Comparison of ENCODE assay signal across 23 mouse cellular contexts in the genomic region with DNA sequence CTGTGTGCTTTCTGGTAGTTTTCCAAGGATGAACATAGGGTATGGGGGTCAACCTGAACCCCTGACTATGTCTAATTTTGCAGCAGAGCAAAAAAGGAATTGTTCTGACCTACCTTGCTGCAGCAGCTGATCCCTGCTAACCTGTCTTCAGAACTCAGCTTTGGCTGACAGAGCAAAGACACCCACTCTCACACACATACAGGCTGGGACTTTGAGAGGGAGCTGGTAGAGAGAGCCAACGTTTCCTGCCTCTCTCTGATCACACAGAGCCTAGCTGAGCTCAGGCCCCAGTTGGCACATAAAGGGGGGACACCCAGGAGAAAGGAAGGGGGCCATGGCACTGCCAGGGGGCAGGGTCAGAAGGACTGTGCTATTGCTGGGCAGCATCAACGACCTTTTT.
DNase-seq lines count a peak whose midpoint lies in the region; ATAC-seq lines count a peak whose summit lies in the region.
"Had no signal": no experiment of that assay in that cellular context is flagged by ENCODE, and none has a peak within 500 bp of the region (broad histone marks: within the 10 kb centered on the region; RNA-seq: fewer than 3 reads in every experiment).

No protein-coding gene starts in this region.

- H3K36me3 ChIP-seq in neural tube, embryonic 14.5 days (ENCODE audit: control insufficient read depth, insufficient read depth, low read length) = no peaks in the 10 kb centered on the region
- H3K36me3 ChIP-seq in neural tube, embryonic 15.5 days = no peaks in the 10 kb centered on the region
- H3K36me3 ChIP-seq: forebrain, embryonic 10.5 days; heart, embryonic 15.5 days; hindbrain, embryonic 10.5 days had no signal

- H3K9me3 ChIP-seq in neural tube, embryonic 14.5 days (ENCODE audit: control insufficient read depth, low read length) = no peaks in the 10 kb centered on the region
- H3K9me3 ChIP-seq in neural tube, embryonic 15.5 days (replicated peaks) = no peaks in the 10 kb centered on the region
- H3K9me3 ChIP-seq: forebrain, embryonic 13.5 days; heart, embryonic 15.5 days had no signal

- 70% methylated on average over 2 of the region's 2 CpGs for WGBS in neural tube, embryonic 14.5 days
- WGBS in neural tube, embryonic 15.5 days = 57% methylated on average over 2 of the region's 2 CpGs

- H3K4me1 ChIP-seq in neural tube, embryonic 14.5 days (ENCODE audit: control insufficient read depth, insufficient read depth, low read length) = no peaks in the 10 kb centered on the region
- H3K4me1 ChIP-seq in neural tube, embryonic 15.5 days = peaks cover 10% of the 10 kb centered on the region; the same call in 1 of the 2 replicates
- H3K4me1 ChIP-seq: heart, embryonic 12.5 days; heart, embryonic 15.5 days had no signal

- H3K27me3 ChIP-seq in neural tube, embryonic 14.5 days (ENCODE audit: control insufficient read depth, insufficient read depth, low read length) = no peaks in the 10 kb centered on the region
- no peaks in the 10 kb centered on the region for H3K27me3 ChIP-seq in neural tube, embryonic 15.5 days (replicated peaks)
- H3K27me3 ChIP-seq: forebrain, embryonic 13.5 days; heart, embryonic 12.5 days; heart, embryonic 15.5 days had no signal

- peak; percentile 71 for ATAC-seq in frontal cortex, adult (ENCODE audit: low TSS enrichment)
- ATAC-seq in neural tube, embryonic 14.5 days (ENCODE audit: low read depth) = no peak
- ATAC-seq in neural tube, embryonic 15.5 days (ENCODE audit: low FRiP score) = no peak; the same call in 1 of the 2 replicates
- ATAC-seq: activated CD4-positive, CD25-positive, alpha-beta regulatory T cell, adult 4 months; forebrain, embryonic 13.5 days; forebrain, embryonic 16.5 days had no signal

- no peak overlapping the region for H3K9ac ChIP-seq in neural tube, embryonic 14.5 days (replicated peaks; ENCODE audit: low read depth, low read length)
- H3K9ac ChIP-seq in neural tube, embryonic 15.5 days (replicated peaks) = no peak overlapping the region
- H3K9ac ChIP-seq: forebrain, embryonic 13.5 days; heart, embryonic 12.5 days; heart, embryonic 15.5 days; hindbrain, embryonic 14.5 days had no signal

- H3K27ac ChIP-seq in neural tube, embryonic 14.5 days (ENCODE audit: low read depth, low read length) = 0 out of 2 replicates have a peak overlapping the region, but pooled peaks have one; percentile 16
- H3K27ac ChIP-seq in neural tube, embryonic 15.5 days (replicated peaks) = no peak overlapping the region
- H3K27ac ChIP-seq: forebrain, embryonic 10.5 days; forebrain, embryonic 13.5 days; heart, embryonic 15.5 days; hindbrain, embryonic 10.5 days; hindbrain, embryonic 14.5 days had no signal

- no peak overlapping the region for H3K4me3 ChIP-seq in neural tube, embryonic 14.5 days (ENCODE audit: low read depth, low read length)
- H3K4me3 ChIP-seq in neural tube, embryonic 15.5 days (replicated peaks) = no peak overlapping the region
- H3K4me3 ChIP-seq: forebrain, embryonic 10.5 days; forebrain, embryonic 13.5 days; heart, embryonic 12.5 days; heart, embryonic 15.5 days; hindbrain, embryonic 10.5 days had no signal

- no peak overlapping the region for H3K4me2 ChIP-seq in neural tube, embryonic 14.5 days (ENCODE audit: low read depth, low read length)
- no peak overlapping the region for H3K4me2 ChIP-seq in neural tube, embryonic 15.5 days
- H3K4me2 ChIP-seq: forebrain, embryonic 13.5 days; heart, embryonic 12.5 days; heart, embryonic 15.5 days; hindbrain, embryonic 14.5 days had no signal

- no peak for DNase-seq in frontal cortex, postnatal 36 days (ENCODE audit: low spot score in 2 of 2)
- DNase-seq in layer of hippocampus, adult 9-11 months = peak; percentile 32
- no peak for DNase-seq in layer of hippocampus, postnatal 10 days (ENCODE audit: low spot score in 2 of 2)
- DNase-seq: adrenal gland, adult 8-10 months; adrenal gland, postnatal 25 days; cerebellum, adult 18-20 months; cerebellum, adult 9-10 months; cerebellum, postnatal 14 days; gastrocnemius, postnatal 25 days; heart, adult 18-20 months; heart, postnatal 10 days; heart, postnatal 36 days had no signal
